Mouse (Mus musculus) thymus, postnatal 14 days (tissue): ENCODE data around the gene Sipa1.

Source experiments
- DNase-seq: peaks from one replicate; pipeline ENCODE4 v3.0.0; 2021

The Sipa1 gene

GRCm38 (mm10) chr19:5686437-5686836, 22.9 kb upstream of the Sipa1 start:
- no peak for DNase-seq

- no peak for DNase-seq
These were observed 22.4 kb upstream of the Sipa1 start for GRCm38 (mm10) chr19:5685861-5686260.

- DNase-seq: no peak
These were observed 21.9 kb upstream of the Sipa1 start for GRCm38 (mm10) chr19:5685431-5685830.

GRCm38 (mm10) chr19:5684985-5685384, 21.5 kb upstream of the Sipa1 start:
- DNase-seq: no peak

- no peak for DNase-seq
These were observed 20.7 kb upstream of the Sipa1 start for GRCm38 (mm10) chr19:5684236-5684635.

- no peak for DNase-seq
These were observed 16.9 kb upstream of the Sipa1 start for GRCm38 (mm10) chr19:5680432-5680831.

- no peak for DNase-seq
These were observed 4.9 kb upstream of the Sipa1 start for GRCm38 (mm10) chr19:5668372-5668771.

GRCm38 (mm10) chr19:5666386-5666785, 2.9 kb upstream of the Sipa1 start:
- no peak for DNase-seq

- DNase-seq: no peak
These were observed 2.0 kb upstream of the Sipa1 start for GRCm38 (mm10) chr19:5665465-5665864.

- DNase-seq: no peak
These were observed 1.3 kb upstream of the Sipa1 start for GRCm38 (mm10) chr19:5664669-5665257.

GRCm38 (mm10) chr19:5662310-5662709, 1.2 kb downstream of the Sipa1 start:
- DNase-seq: peak; percentile 65

GRCm38 (mm10) chr19:5660942-5661751, 2.4 kb downstream of the Sipa1 start:
- DNase-seq: peak; percentile 78

- DNase-seq: no peak
These were observed 8.7 kb downstream of the Sipa1 start for GRCm38 (mm10) chr19:5654720-5655298.

GRCm38 (mm10) chr19:5653969-5654719, 9.4 kb downstream of the Sipa1 start:
- DNase-seq: no peak

- DNase-seq: no peak
These were observed 10.9 kb downstream of the Sipa1 start for GRCm38 (mm10) chr19:5652570-5652969.

GRCm38 (mm10) chr19:5651502-5652274, 11.8 kb downstream of the Sipa1 start:
- DNase-seq: no peak

GRCm38 (mm10) chr19:5649298-5649741, 14.2 kb downstream of the Sipa1 start:
- DNase-seq: no peak

- DNase-seq: peak; percentile 90
These were observed 14.9 kb downstream of the Sipa1 start for GRCm38 (mm10) chr19:5648401-5649297.

- DNase-seq: no peak
These were observed 15.7 kb downstream of the Sipa1 start for GRCm38 (mm10) chr19:5647791-5648190.

GRCm38 (mm10) chr19:5646731-5647330, 16.7 kb downstream of the Sipa1 start:
- DNase-seq: no peak

GRCm38 (mm10) chr19:5645280-5645679, 18.2 kb downstream of the Sipa1 start:
- DNase-seq: no peak
